Mouse (Mus musculus) MEL (cell line): Measurements from ENCODE around the gene Sult5a1. TPM values are rescaled to one million over a fixed set of nuclear protein-coding genes. Genes with fewer than 3 reads are reported as not detected.
A peak's percentile ranks its signal among the peaks of the same experiment; 100 is the strongest.

Experiments used
- DNase-seq: peaks from one replicate; pipeline ENCODE4 v3.0.0; 2011; ENCODE audit warnings: low read depth, low spot score
- H3K27ac ChIP-seq: 2 replicates; pipeline ENCODE4 v1.5.1; 2012; ENCODE audit warnings: low read depth, mild to moderate bottlenecking, control low read depth, low read length, moderate library complexity; ENCODE audit not compliant: control insufficient read depth
- H3K27me3 ChIP-seq, 2 experiments: fragments of 150-350 bp in 1 of 2; sonication (generic) in 1 of 2; 2 replicates each; pipeline ENCODE4 v1.6.1; 2012; ENCODE audit warnings: low read length in 2 of 2, mild to moderate bottlenecking in 2 of 2, improper control_type of control experiment in 1 of 2, moderate library complexity in 1 of 2; ENCODE audit not compliant: insufficient read depth in 2 of 2, control insufficient read depth in 1 of 2
- H3K36me3 ChIP-seq, 2 experiments: 2 replicates each; pipeline ENCODE4 v1.6.1; 2012 to 2014; ENCODE audit warnings: low read length in 2 of 2, improper control_type of control experiment in 1 of 2, inconsistent platforms in 1 of 2, mild to moderate bottlenecking in 1 of 2; ENCODE audit not compliant: insufficient read depth in 2 of 2, control insufficient read depth in 1 of 2
- H3K4me1 ChIP-seq, 2 experiments: fragments of 150-350 bp in 1 of 2; sonication (generic) in 1 of 2; 2 replicates each; pipeline ENCODE4 v1.6.1; 2012; ENCODE audit warnings: low read length in 2 of 2, improper control_type of control experiment in 1 of 2, mild to moderate bottlenecking in 1 of 2; ENCODE audit not compliant: insufficient read depth in 2 of 2, control insufficient read depth in 1 of 2
- H3K4me3 ChIP-seq, 2 experiments: fragments of 150-350 bp in 1 of 2; sonication (generic) in 1 of 2; 2 replicates each; pipeline ENCODE4 v1.5.1; 2012; ENCODE audit warnings: low read depth in 2 of 2, low read length in 2 of 2, mild to moderate bottlenecking in 2 of 2, moderate library complexity in 2 of 2, control low read depth in 1 of 2, improper control_type of control experiment in 1 of 2; ENCODE audit not compliant: control insufficient read depth in 1 of 2, insufficient read depth in 1 of 2
- H3K79me2 ChIP-seq: 2 replicates; pipeline ENCODE4 v1.6.1; 2012; ENCODE audit warnings: mild to moderate bottlenecking, low read length, moderate library complexity; ENCODE audit not compliant: control insufficient read depth, poor library complexity, insufficient read depth
- H3K9ac ChIP-seq: 2 replicates; pipeline ENCODE4 v1.6.1; 2012; ENCODE audit warnings: low read depth, mild to moderate bottlenecking, control low read depth, low read length, moderate library complexity; ENCODE audit not compliant: control insufficient read depth, poor library complexity, severe bottlenecking
- H3K9me3 ChIP-seq: fragments of 150-350 bp; sonication (generic); replicated peaks from 2 replicates; pipeline ENCODE4 v1.6.1; 2012; ENCODE audit warnings: mild to moderate bottlenecking, low read length, improper control_type of control experiment, moderate library complexity; ENCODE audit not compliant: insufficient read depth
- BHLHE40 ChIP-seq: IDR thresholded peaks from 2 replicates; pipeline ENCODE4 v1.6.1; 2012; ENCODE audit warnings: low read depth, mild to moderate bottlenecking, inconsistent platforms, low read length, improper control_type of control experiment, borderline replicate concordance
- E2F4 ChIP-seq: IDR thresholded peaks from 2 replicates; pipeline ENCODE4 v1.6.1; 2011; ENCODE audit warnings: low read depth, low read length, improper control_type of control experiment, borderline replicate concordance
- ELF1 ChIP-seq: IDR thresholded peaks from 2 replicates; pipeline ENCODE4 v1.6.1; 2014; ENCODE audit warnings: low read depth, mild to moderate bottlenecking, inconsistent platforms, low read length, improper control_type of control experiment, moderate library complexity
- EP300 ChIP-seq, 2 experiments: IDR thresholded peaks; 2 replicates each; pipeline ENCODE4 v1.6.1; 2011; ENCODE audit warnings: improper control_type of control experiment in 2 of 2, low read length in 2 of 2, low read depth in 1 of 2, mild to moderate bottlenecking in 1 of 2
- ETS1 ChIP-seq: IDR thresholded peaks from 2 replicates; pipeline ENCODE4 v1.6.1; 2012; ENCODE audit warnings: low read depth, mild to moderate bottlenecking, inconsistent platforms, low read length, improper control_type of control experiment, moderate library complexity
- GATA1 ChIP-seq: IDR thresholded peaks from 2 replicates; pipeline ENCODE4 v1.6.1; 2011; ENCODE audit warnings: low read depth, low read length, improper control_type of control experiment
- HCFC1 ChIP-seq: IDR thresholded peaks from 2 replicates; pipeline ENCODE4 v1.6.1; 2012; ENCODE audit warnings: low read depth, mild to moderate bottlenecking, inconsistent platforms, low read length, improper control_type of control experiment, moderate library complexity
- KAT2A ChIP-seq: conservative IDR thresholded peaks from 2 replicates; pipeline ENCODE4 v1.6.1; 2012; ENCODE audit warnings: low read depth, low read length, improper control_type of control experiment, inconsistent platforms
- MAZ ChIP-seq: IDR thresholded peaks from 2 replicates; pipeline ENCODE4 v1.6.1; 2012; ENCODE audit warnings: low read depth, mild to moderate bottlenecking, inconsistent platforms, low read length, improper control_type of control experiment
- MEF2A ChIP-seq: IDR thresholded peaks from 2 replicates; pipeline ENCODE4 v1.6.1; 2014; ENCODE audit warnings: low read depth, mild to moderate bottlenecking, inconsistent platforms, low read length, improper control_type of control experiment; ENCODE audit not compliant: poor library complexity, insufficient replicate concordance, severe bottlenecking; ENCODE audit errors: extremely low read depth
- MYB ChIP-seq: IDR thresholded peaks from 2 replicates; pipeline ENCODE4 v1.6.1; 2011; ENCODE audit warnings: mild to moderate bottlenecking, low read depth, low read length, improper control_type of control experiment
- MYC ChIP-seq: IDR thresholded peaks from 2 replicates; pipeline ENCODE4 v1.6.1; 2011; ENCODE audit warnings: low read depth, mild to moderate bottlenecking, low read length, improper control_type of control experiment, moderate library complexity
- POLR2A ChIP-seq, 2 experiments: IDR thresholded peaks; 2 replicates each; pipeline ENCODE4 v1.6.1; 2011 to 2012; ENCODE audit warnings: low read length in 2 of 2, mild to moderate bottlenecking in 2 of 2, control low read depth in 1 of 2, improper control_type of control experiment in 1 of 2, low read depth in 1 of 2, moderate library complexity in 1 of 2; ENCODE audit not compliant: control insufficient read depth in 1 of 2, insufficient read depth in 1 of 2, poor library complexity in 1 of 2
- POLR2AphosphoS5 ChIP-seq: IDR thresholded peaks from 2 replicates; pipeline ENCODE4 v1.6.1; 2012; ENCODE audit warnings: low read depth, borderline replicate concordance, mild to moderate bottlenecking, inconsistent platforms, low read length, moderate library complexity, mixed read lengths
- RAD21 ChIP-seq: IDR thresholded peaks from 2 replicates; pipeline ENCODE4 v1.6.1; 2011; ENCODE audit warnings: mild to moderate bottlenecking, low read depth, low read length, improper control_type of control experiment
- SIN3A ChIP-seq: IDR thresholded peaks from 2 replicates; pipeline ENCODE4 v1.6.1; 2012; ENCODE audit warnings: low read length, improper control_type of control experiment, inconsistent platforms
- SMC3 ChIP-seq: IDR thresholded peaks from 2 replicates; pipeline ENCODE4 v1.6.1; 2011; ENCODE audit warnings: low read depth, low read length, improper control_type of control experiment
- TAL1 ChIP-seq: IDR thresholded peaks from 2 replicates; pipeline ENCODE4 v1.6.1; 2012; ENCODE audit warnings: mild to moderate bottlenecking, inconsistent platforms, low read length, moderate library complexity, mixed read lengths
- TBP ChIP-seq: IDR thresholded peaks from 2 replicates; pipeline ENCODE4 v1.8.0; 2011; ENCODE audit warnings: low read depth, low read length, improper control_type of control experiment
- UBTF ChIP-seq: IDR thresholded peaks from 2 replicates; pipeline ENCODE4 v1.6.1; 2012; ENCODE audit warnings: low read depth, mild to moderate bottlenecking, inconsistent platforms, low read length, improper control_type of control experiment, moderate library complexity, borderline replicate concordance; ENCODE audit not compliant: insufficient read depth
- ZC3H11A ChIP-seq: IDR thresholded peaks from 2 replicates; pipeline ENCODE4 v1.6.1; 2012; ENCODE audit warnings: low read depth, mild to moderate bottlenecking, inconsistent platforms, low read length, improper control_type of control experiment
- ZKSCAN1 ChIP-seq: IDR thresholded peaks from 2 replicates; pipeline ENCODE4 v1.6.1; 2012; ENCODE audit warnings: low read depth, mild to moderate bottlenecking, inconsistent platforms, low read length, improper control_type of control experiment, moderate library complexity
- ZNF384 ChIP-seq: IDR thresholded peaks from 2 replicates; pipeline ENCODE4 v1.6.1; 2012; ENCODE audit warnings: low read depth, mild to moderate bottlenecking, inconsistent platforms, low read length, improper control_type of control experiment
- polyA plus RNA-seq, 2 experiments: library from polyadenylated mRNA; stranded (reverse) in 1 of 2; unstranded in 1 of 2; fragments of >175 nt in 1 of 2; fragments of >200 nt in 1 of 2; gene quantifications; 2 replicates each; pipeline versions ENCODE4 v1.2.1 to v1.2.4; 2012; ENCODE audit warnings: low replicate concordance in 2 of 2, low read depth in 1 of 2; ENCODE audit not compliant: insufficient read length in 2 of 2, insufficient read depth in 1 of 2, missing spikeins in 1 of 2
- total RNA-seq: library from RNA; depleted of rRNA; stranded (reverse); fragments of 300-350 nt; gene quantifications from 2 replicates; pipeline ENCODE4 v1.2.3, GENCODE M21; 2012

The Sult5a1 gene
- total and polyA plus RNA-seq, 3 experiments: 0.15 TPM; not detected in 2

GRCm38 (mm10) chr8:123113908-123114469 lies 44.1 kb downstream of the Sult5a1 start (continued):
- no peak for TF ChIP-seq MEF2A
- peak; percentile 78 for TF ChIP-seq ETS1
- no peak for TF ChIP-seq TAL1
- TF ChIP-seq POLR2AphosphoS5: no peak
- TF ChIP-seq MYC: 0 out of 2 replicates have a peak, but pooled peaks have one; percentile 16
- TF ChIP-seq SIN3A: peak; percentile 67
- no peak for TF ChIP-seq BHLHE40
- TF ChIP-seq HCFC1: no peak
- no peak for TF ChIP-seq ZKSCAN1
- TF ChIP-seq SMC3: peak; percentile 49
- TF ChIP-seq POLR2A (IDR thresholded peaks at IDR 0.05; ENCODE audit: control insufficient read depth in 1 of 2, insufficient read depth in 1 of 2, low read depth in 1 of 2, low read length in 2 of 2, poor library complexity in 1 of 2): no peak
- TF ChIP-seq ZNF384: peak; percentile 80
- TF ChIP-seq EP300 (IDR thresholded peaks at IDR 0.05; ENCODE audit: low read depth in 1 of 2, low read length in 2 of 2): peak; percentile 70 to 78
- no peak for TF ChIP-seq ELF1
- peak; percentile 18; the same call in 1 of the 2 replicates for TF ChIP-seq RAD21
- no peak for TF ChIP-seq E2F4
- TF ChIP-seq MYB: no peak
- no peak for TF ChIP-seq UBTF
- TF ChIP-seq KAT2A: 0 out of 2 replicates have a peak, but pooled peaks have one; percentile 16
- TF ChIP-seq MAZ: no peak
- peak; percentile 83 for TF ChIP-seq GATA1

- Histone ChIP-seq H3K4me1 (peaks cover 21 to 29% of the 10 kb centered on the region in 2 experiments), H3K9me3 (no peaks in the 10 kb centered on the region), H3K36me3 (peaks cover 0 to 20% of the 10 kb centered on the region in 2 experiments; a peak in 2 of 4 replicates), H3K9ac (no peak overlapping the region), H3K79me2 (no peaks in the 10 kb centered on the region), H3K27me3 (no peaks in the 10 kb centered on the region), H3K27ac (no peak overlapping the region), H3K4me3 (no peak overlapping the region)
- TF ChIP-seq HCFC1 (no peak), TBP (no peak), ZC3H11A (no peak), MAZ (no peak)
- DNase-seq: peak; percentile 36
Observed at GRCm38 (mm10) chr8:123112892-123113291, 45.2 kb downstream of the Sult5a1 start.
